Mouse (Mus musculus) ES-E14 (cell line): Measurements from ENCODE around the gene Ccdc169.

Experiments
- CHD2 ChIP-seq: IDR thresholded peaks from 2 replicates; pipeline ENCODE4 v1.6.1; 2014; ENCODE audit warnings: mild to moderate bottlenecking, low read depth, low read length, inconsistent platforms
- ZNF384 ChIP-seq: IDR thresholded peaks from 2 replicates; pipeline ENCODE4 v1.6.1; 2012; ENCODE audit warnings: low read depth, low read length, inconsistent platforms

DNA sequence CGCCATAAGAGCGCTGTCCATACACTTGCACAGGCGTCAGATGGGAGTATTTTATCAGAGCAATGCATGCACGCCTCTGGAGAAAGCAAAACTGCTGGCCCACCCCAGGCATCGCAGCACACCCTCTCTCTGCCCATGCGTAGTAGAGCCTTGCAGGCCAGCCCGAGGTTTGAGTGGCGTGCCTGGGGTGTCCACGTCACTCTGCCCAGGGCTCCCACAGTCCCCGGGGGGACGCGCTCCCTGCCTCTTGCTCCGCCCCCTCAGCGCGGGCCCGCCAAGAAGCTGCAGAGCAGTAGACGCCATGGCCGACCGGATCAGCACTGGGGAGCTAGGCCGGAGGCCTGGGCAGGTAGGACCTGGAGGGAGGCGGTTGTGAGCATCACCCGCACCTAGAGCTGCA lies 44.6 kb downstream of the Ccdc169 start, which contains the start of gene Sohlh2:
- TF ChIP-seq ZNF384 (no peak), CHD2 (no peak)
